In the genomic region with DNA sequence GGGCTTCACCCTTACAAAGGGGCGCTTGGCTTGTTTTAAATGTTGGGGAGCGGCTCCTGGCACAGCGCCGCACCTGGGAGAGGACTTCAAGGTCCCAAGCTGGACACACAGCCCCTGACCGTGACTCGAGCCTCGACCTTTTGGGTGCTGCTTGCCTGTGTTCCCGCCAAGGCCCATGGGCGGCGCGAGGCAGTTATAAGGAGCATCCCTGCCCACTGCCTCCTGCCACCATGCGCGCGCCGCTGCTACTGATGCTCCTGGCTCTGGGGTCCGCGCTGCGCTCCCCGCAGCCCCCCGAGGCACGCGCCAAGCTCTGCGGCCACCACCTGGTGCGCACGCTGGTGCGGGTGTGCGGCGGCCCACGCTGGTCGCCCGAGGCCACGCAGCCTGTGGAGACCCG, we compare ENCODE assay signal across 17 mouse cellular contexts. TPM values are rescaled to one million over a fixed set of nuclear protein-coding genes. Genes with fewer than 3 reads are reported as not detected.
DNase-seq lines count a peak whose midpoint lies in the region; ATAC-seq and TF ChIP-seq lines count a peak whose summit lies in the region.
"Had no signal": no experiment of that assay in that cellular context is flagged by ENCODE, and none has a peak within 500 bp of the region (broad histone marks: within the 10 kb centered on the region; RNA-seq: fewer than 3 reads in every experiment).

A gene (plus strand): TSS at position 187 of the 400 bp plus-strand sequence.

- H3K27me3 ChIP-seq in cerebellum, adult 2 months (ENCODE audit: control insufficient read depth, insufficient read depth, low read length), result peaks cover 5% of the 10 kb centered on the region; the same call in 1 of the 2 replicates
- peaks cover 20% of the 10 kb centered on the region for H3K27me3 ChIP-seq in megakaryocyte, embryonic 14.5 days (replicated peaks)
- H3K27me3 ChIP-seq: CH12.LX had no signal

- no peak for TF ChIP-seq POLR2A in cerebellum, adult 2 months (IDR thresholded peaks at IDR 0.05; ENCODE audit: borderline replicate concordance, insufficient read depth, low read length)

- WGBS in cerebellum, adult 2 months, result 4% methylated on average over 33 of the region's 33 CpGs

- DNase-seq in cerebellum, postnatal 10 days, result peak; percentile 11 to 25
- DNase-seq in cerebellum, adult 2 months, result no peak
- no peak for DNase-seq in gonadal fat pad, adult 2 months (ENCODE audit: low read depth)
- no peak for DNase-seq in adrenal gland, adult (ENCODE audit: inconsistent age in 2 of 2, low spot score in 1 of 2)
- DNase-seq in kidney, adult 18-20 months, result no peak
- DNase-seq: cerebellum, adult 11 months; liver, postnatal 0 days had no signal

- H3K4me1 ChIP-seq in cerebellum, adult 2 months (ENCODE audit: control insufficient read depth, insufficient read depth, low read length), result peaks cover 10% of the 10 kb centered on the region; the same call in 1 of the 2 replicates
- H3K4me1 ChIP-seq in megakaryocyte, embryonic 14.5 days, result peaks cover 54% of the 10 kb centered on the region

- no peak within 1 kb of the TSS for H3K27ac ChIP-seq in cerebellum, adult 2 months (ENCODE audit: insufficient read depth, low read length)
- H3K27ac ChIP-seq: embryonic facial prominence, embryonic 12.5 days; forebrain, embryonic 10.5 days; heart, embryonic 15.5 days; limb, embryonic 15.5 days had no signal

- 0 out of 2 replicates have a peak, but pooled peaks cover 3% of the 10 kb centered on the region for H3K9me3 ChIP-seq in megakaryocyte, embryonic 14.5 days
- H3K9me3 ChIP-seq: embryonic facial prominence, embryonic 12.5 days; forebrain, embryonic 10.5 days; heart, embryonic 15.5 days; limb, embryonic 15.5 days had no signal

- no peak for ATAC-seq in megakaryocyte, adult 5-6 weeks (ENCODE audit: poor library complexity, severe bottlenecking)
- no peak for ATAC-seq in CD4-positive, CD25-positive, alpha-beta regulatory T cell, adult 4 months
- ATAC-seq: liver, postnatal 0 days; Patski had no signal

- TF ChIP-seq CTCF in cerebellum, adult 2 months (IDR thresholded peaks at IDR 0.05; ENCODE audit: borderline replicate concordance, insufficient read depth, low read depth, low read length), result no peak

- H3K36me3 ChIP-seq in megakaryocyte, embryonic 14.5 days (replicated peaks; ENCODE audit: low read length), result peaks cover 69% of the 10 kb centered on the region
- H3K36me3 ChIP-seq: embryonic facial prominence, embryonic 12.5 days; forebrain, embryonic 10.5 days; heart, embryonic 15.5 days; limb, embryonic 15.5 days had no signal

- no peak within 1 kb of the TSS for H3K4me3 ChIP-seq in cerebellum, adult 2 months (replicated peaks; ENCODE audit: insufficient read depth, low read depth, low read length)
- no peak within 1 kb of the TSS for H3K4me3 ChIP-seq in megakaryocyte, embryonic 14.5 days (replicated peaks)
- H3K4me3 ChIP-seq: embryonic facial prominence, embryonic 12.5 days; forebrain, embryonic 10.5 days; heart, embryonic 15.5 days; limb, embryonic 15.5 days had no signal

RNA-seq across cellular contexts. Expression of the gene that starts here (rescaled TPM):
- polyA plus RNA-seq in cerebellum, adult 2 months (2012; rRNA removed), result 0.65 and 2.1 TPM in 2 replicates
- polyA plus RNA-seq in megakaryocyte, embryonic 14.5 days (2012; ENCODE audit: insufficient read depth, low replicate concordance), result 241 and 376 TPM in 2 replicates
- 2.9 and 4.2 TPM in 2 replicates for total RNA-seq in megakaryocyte, adult 5-6 weeks (2015)
- 1.1 and 2.4 TPM in 2 replicates for total RNA-seq in megakaryocyte, adult 5-6 weeks (2017)
- 10 to 100 TPM; 15.1 to 24.5 TPM for polyA plus RNA-seq in CD4-positive, CD25-positive, alpha-beta regulatory T cell, adult 4 months (2017; shearing (Covaris generic))
- 10.6 and 37.9 TPM in 2 replicates for polyA plus RNA-seq in gonadal fat pad, adult 2 months (2012; rRNA removed)
- total RNA-seq: monocyte, adult 5-6 weeks had no signal

Comparison
In these comparisons a context has a peak if more than half of its experiments do, and no peak if none do; other contexts are left out.
1. DNase-seq: peak in cerebellum, postnatal 10 days (2 of 2); none in cerebellum, adult 2 months (0 of 2), gonadal fat pad, adult 2 months (single experiment), adrenal gland, adult (0 of 2) and kidney, adult 18-20 months (single experiment).